Mouse (Mus musculus): ENCODE data around the gene Mbl2. TPM values are rescaled to one million over a fixed set of nuclear protein-coding genes. Genes with fewer than 3 reads are reported as not detected.

The Mbl2 gene
- polyA plus RNA-seq, 1 experiment: 0.22 TPM

- Histone ChIP-seq H3K4me1 (replicated peaks; ENCODE audit: control insufficient read depth, insufficient read depth, low read length) (no peaks in the 10 kb centered on the region), H3K27me3 (ENCODE audit: control insufficient read depth, insufficient read depth, low read length) (no peaks in the 10 kb centered on the region; the same call in 1 of the 2 replicates), H3K36me3 (ENCODE audit: control insufficient read depth, insufficient read depth, low read length) (no peaks in the 10 kb centered on the region), H3K27ac (ENCODE audit: control insufficient read depth, insufficient read depth, low read length) (no peak overlapping the region), H3K4me3 (ENCODE audit: control insufficient read depth, insufficient read depth, low read length) (no peak overlapping the region)
- TF ChIP-seq CTCF (IDR thresholded peaks at IDR 0.05; ENCODE audit: borderline replicate concordance, control insufficient read depth, extremely low read depth, insufficient read depth, low read length, poor library complexity) (no peak), POLR2A (IDR thresholded peaks at IDR 0.05; ENCODE audit: control insufficient read depth, extremely low read depth, insufficient read depth, low read length, poor library complexity) (no peak)
- WGBS: 93% methylated on average over 3 of the region's 3 CpGs
- no peak for DNase-seq
Measured at GRCm38 (mm10) chr19:30229477-30229876, 3.3 kb upstream of the Mbl2 start.

DNA sequence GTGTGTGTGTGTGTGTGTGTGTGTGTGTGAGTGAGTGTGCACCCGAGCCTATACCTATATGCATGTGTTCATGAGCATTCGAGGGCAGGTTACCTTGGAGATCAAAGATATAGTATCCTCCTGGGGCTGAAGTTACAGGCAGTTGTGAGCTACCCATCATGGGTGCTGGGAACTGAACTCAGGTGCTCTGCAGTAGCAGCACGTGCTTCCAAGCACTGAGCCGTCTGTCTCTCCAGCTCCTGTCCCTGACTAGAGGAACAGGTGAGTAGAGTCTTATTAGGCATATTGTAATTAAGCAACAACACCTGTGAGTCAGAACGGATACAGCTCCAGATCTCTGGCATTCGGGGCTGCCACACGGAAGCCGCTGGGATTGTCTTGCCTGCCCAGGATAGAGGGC is 1.7 kb downstream of the Mbl2 start:
- no peak for DNase-seq
- Histone ChIP-seq H3K27me3 (ENCODE audit: control insufficient read depth, insufficient read depth, low read length) (no peaks in the 10 kb centered on the region; the same call in 1 of the 2 replicates), H3K4me3 (ENCODE audit: control insufficient read depth, insufficient read depth, low read length) (no peak overlapping the region), H3K27ac (ENCODE audit: control insufficient read depth, insufficient read depth, low read length) (no peak overlapping the region), H3K4me1 (replicated peaks; ENCODE audit: control insufficient read depth, insufficient read depth, low read length) (no peaks in the 10 kb centered on the region), H3K36me3 (ENCODE audit: control insufficient read depth, insufficient read depth, low read length) (no peaks in the 10 kb centered on the region)
- no peak for TF ChIP-seq CTCF (IDR thresholded peaks at IDR 0.05; ENCODE audit: borderline replicate concordance, control insufficient read depth, extremely low read depth, insufficient read depth, low read length, poor library complexity)
- no peak for TF ChIP-seq POLR2A (IDR thresholded peaks at IDR 0.05; ENCODE audit: control insufficient read depth, extremely low read depth, insufficient read depth, low read length, poor library complexity)
- WGBS: 92% methylated on average over 8 of the region's 8 CpGs

DNA sequence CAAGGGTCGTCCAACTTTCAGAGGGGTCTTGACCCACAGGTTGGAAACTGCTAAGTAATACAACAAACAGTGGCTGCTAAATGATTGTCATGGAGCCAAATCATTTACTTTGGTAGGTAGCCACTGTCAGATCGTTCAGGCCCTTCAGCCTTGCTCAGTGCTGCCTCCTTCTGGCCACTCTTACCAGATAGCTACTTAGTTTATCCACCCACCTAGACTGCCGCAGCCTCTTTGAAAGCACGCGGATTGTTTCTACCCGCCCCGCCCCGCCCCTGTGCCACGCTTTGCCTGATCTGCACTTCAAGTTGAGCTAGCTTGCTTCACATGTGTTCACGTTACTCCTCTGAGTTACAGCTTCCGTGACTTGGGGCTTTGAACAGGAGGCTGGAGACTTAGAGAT is 14.6 kb downstream of the Mbl2 start:
- H3K27ac ChIP-seq (ENCODE audit: control insufficient read depth, insufficient read depth, low read length): no peak overlapping the region
- TF ChIP-seq POLR2A (IDR thresholded peaks at IDR 0.05; ENCODE audit: control insufficient read depth, extremely low read depth, insufficient read depth, low read length, poor library complexity): no peak
- TF ChIP-seq CTCF (IDR thresholded peaks at IDR 0.05; ENCODE audit: borderline replicate concordance, control insufficient read depth, extremely low read depth, insufficient read depth, low read length, poor library complexity): no peak
- DNase-seq: peak; percentile 3

DNA sequence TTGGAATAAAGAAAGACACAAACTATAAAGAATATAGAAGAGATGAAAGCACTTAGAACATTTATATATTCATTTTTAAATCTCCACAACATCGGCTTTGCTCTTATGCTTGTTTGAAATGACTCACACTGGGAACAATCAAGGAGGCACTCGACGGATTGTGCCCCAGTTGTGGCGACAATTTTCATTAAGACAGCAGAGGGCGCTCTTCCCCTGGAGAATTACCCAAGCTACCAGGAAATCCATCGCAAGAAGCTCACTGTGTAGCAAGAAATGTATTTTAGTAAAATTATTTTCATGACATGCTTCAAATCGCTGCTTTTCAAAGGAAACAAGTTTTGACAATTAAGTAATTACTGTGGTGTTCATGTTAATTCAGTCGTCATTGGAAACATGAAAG is 16.1 kb downstream of the Mbl2 start:
- no peak overlapping the region for H3K27ac ChIP-seq (ENCODE audit: control insufficient read depth, insufficient read depth, low read length)
- TF ChIP-seq CTCF (IDR thresholded peaks at IDR 0.05; ENCODE audit: borderline replicate concordance, control insufficient read depth, extremely low read depth, insufficient read depth, low read length, poor library complexity) (no peak), POLR2A (IDR thresholded peaks at IDR 0.05; ENCODE audit: control insufficient read depth, extremely low read depth, insufficient read depth, low read length, poor library complexity) (no peak)
- no peaks in the 10 kb centered on the region for H3K4me1 ChIP-seq (replicated peaks; ENCODE audit: control insufficient read depth, insufficient read depth, low read length)
- WGBS: 5% methylated on average over 8 of the region's 8 CpGs
- H3K36me3 ChIP-seq (ENCODE audit: control insufficient read depth, insufficient read depth, low read length): no peaks in the 10 kb centered on the region
- DNase-seq: peak; percentile 29
- no peak overlapping the region for H3K4me3 ChIP-seq (ENCODE audit: control insufficient read depth, insufficient read depth, low read length)
- H3K27me3 ChIP-seq (ENCODE audit: control insufficient read depth, insufficient read depth, low read length): no peaks in the 10 kb centered on the region

More for the DNA sequence above, 14.6 kb downstream of the Mbl2 start:
- no peaks in the 10 kb centered on the region for H3K27me3 ChIP-seq (ENCODE audit: control insufficient read depth, insufficient read depth, low read length)
- H3K36me3 ChIP-seq (ENCODE audit: control insufficient read depth, insufficient read depth, low read length): no peaks in the 10 kb centered on the region
- no peaks in the 10 kb centered on the region for H3K4me1 ChIP-seq (replicated peaks; ENCODE audit: control insufficient read depth, insufficient read depth, low read length)
- H3K4me3 ChIP-seq (ENCODE audit: control insufficient read depth, insufficient read depth, low read length): no peak overlapping the region
- WGBS: 27% methylated on average over 11 of the region's 11 CpGs

- WGBS: 97% methylated on average over 2 of the region's 2 CpGs
- Histone ChIP-seq H3K27me3 (ENCODE audit: control insufficient read depth, insufficient read depth, low read length) (no peaks in the 10 kb centered on the region), H3K4me1 (replicated peaks; ENCODE audit: control insufficient read depth, insufficient read depth, low read length) (no peaks in the 10 kb centered on the region), H3K36me3 (ENCODE audit: control insufficient read depth, insufficient read depth, low read length) (no peaks in the 10 kb centered on the region), H3K4me3 (ENCODE audit: control insufficient read depth, insufficient read depth, low read length) (no peak overlapping the region), H3K27ac (ENCODE audit: control insufficient read depth, insufficient read depth, low read length) (no peak overlapping the region)
- no peak for TF ChIP-seq CTCF (IDR thresholded peaks at IDR 0.05; ENCODE audit: borderline replicate concordance, control insufficient read depth, extremely low read depth, insufficient read depth, low read length, poor library complexity)
- no peak for TF ChIP-seq POLR2A (IDR thresholded peaks at IDR 0.05; ENCODE audit: control insufficient read depth, extremely low read depth, insufficient read depth, low read length, poor library complexity)
- no peak for DNase-seq
Measured at GRCm38 (mm10) chr19:30252253-30252652, 19.5 kb downstream of the Mbl2 start.

- H3K27me3 ChIP-seq (ENCODE audit: control insufficient read depth, insufficient read depth, low read length): no peaks in the 10 kb centered on the region
- no peaks in the 10 kb centered on the region for H3K36me3 ChIP-seq (ENCODE audit: control insufficient read depth, insufficient read depth, low read length)
- no peak for DNase-seq
- no peaks in the 10 kb centered on the region for H3K4me1 ChIP-seq (replicated peaks; ENCODE audit: control insufficient read depth, insufficient read depth, low read length)
- H3K4me3 ChIP-seq (ENCODE audit: control insufficient read depth, insufficient read depth, low read length): no peak overlapping the region
- no peak overlapping the region for H3K27ac ChIP-seq (ENCODE audit: control insufficient read depth, insufficient read depth, low read length)
- 83% methylated on average over 6 of the region's 6 CpGs for WGBS
- TF ChIP-seq CTCF (IDR thresholded peaks at IDR 0.05; ENCODE audit: borderline replicate concordance, control insufficient read depth, extremely low read depth, insufficient read depth, low read length, poor library complexity) (no peak), POLR2A (IDR thresholded peaks at IDR 0.05; ENCODE audit: control insufficient read depth, extremely low read depth, insufficient read depth, low read length, poor library complexity) (no peak)
Measured at GRCm38 (mm10) chr19:30256339-30256738, 23.6 kb downstream of the Mbl2 start.

GRCm38 (mm10) chr19:30281125-30281524 is 48.4 kb downstream of the Mbl2 start:
- Histone ChIP-seq H3K27ac (ENCODE audit: control insufficient read depth, insufficient read depth, low read length) (no peak overlapping the region), H3K36me3 (ENCODE audit: control insufficient read depth, insufficient read depth, low read length) (no peaks in the 10 kb centered on the region), H3K27me3 (ENCODE audit: control insufficient read depth, insufficient read depth, low read length) (no peaks in the 10 kb centered on the region), H3K4me1 (replicated peaks; ENCODE audit: control insufficient read depth, insufficient read depth, low read length) (no peaks in the 10 kb centered on the region), H3K4me3 (ENCODE audit: control insufficient read depth, insufficient read depth, low read length) (no peak overlapping the region)
- DNase-seq: no peak
- TF ChIP-seq CTCF (IDR thresholded peaks at IDR 0.05; ENCODE audit: borderline replicate concordance, control insufficient read depth, extremely low read depth, insufficient read depth, low read length, poor library complexity) (no peak), POLR2A (IDR thresholded peaks at IDR 0.05; ENCODE audit: control insufficient read depth, extremely low read depth, insufficient read depth, low read length, poor library complexity) (no peak)
- 55% methylated on average over 5 of the region's 5 CpGs for WGBS
